Mouse (Mus musculus): ENCODE measurements around the gene Slc22a18.

GRCm38 (mm10) chr7:143548231-143548961, 74.9 kb downstream of the Slc22a18 start:
- TF ChIP-seq CTCF (IDR thresholded peaks at IDR 0.05; ENCODE audit: low read depth) = no peak
- no peak for TF ChIP-seq EP300 (IDR thresholded peaks at IDR 0.05; ENCODE audit: low read depth)
